Mouse (Mus musculus): ENCODE results near the gene Gpa33. TPM values are rescaled to one million over a fixed set of nuclear protein-coding genes. Genes with fewer than 3 reads are reported as not detected.
"Not testable (repeated sequence)": the region's sequence is repeated elsewhere in the genome, so short reads cannot be mapped to it uniquely, and the experiment has no call there.

Gene Gpa33
- total RNA-seq, 2 experiments from 2014 or later, result not detected

DNA sequence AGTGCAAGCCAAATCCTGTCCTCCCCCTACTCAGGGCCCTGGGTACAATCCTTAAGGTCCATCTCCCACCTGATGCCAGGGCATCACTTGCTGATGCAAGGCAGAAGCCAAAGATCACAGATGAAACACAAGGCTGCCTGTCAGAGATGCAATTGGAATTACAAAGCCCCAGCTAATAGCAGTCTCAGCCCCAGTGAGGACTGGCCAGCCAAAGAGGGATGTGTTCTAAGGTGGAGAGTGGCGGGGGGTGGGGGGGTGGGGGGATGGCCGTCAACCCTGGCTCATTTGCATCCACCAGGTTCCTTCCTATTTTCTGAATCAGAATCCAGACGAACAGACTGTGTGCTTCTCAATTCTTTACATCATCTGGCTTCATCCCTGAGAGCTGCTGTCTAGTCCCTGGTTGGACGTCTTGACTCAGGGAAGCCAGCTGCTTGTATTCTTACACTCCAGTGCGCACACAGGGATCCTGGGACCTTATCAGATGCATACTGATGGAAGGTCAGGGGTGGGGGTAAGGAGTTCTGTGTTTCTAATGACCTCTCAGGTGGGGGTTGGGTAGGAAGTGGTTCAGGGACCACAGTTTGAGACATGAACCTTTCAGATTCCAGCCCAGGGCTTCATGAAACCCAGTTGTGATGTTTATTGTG, 5.2 kb downstream of the Gpa33 start:
- DNase-seq, result no peak

DNA sequence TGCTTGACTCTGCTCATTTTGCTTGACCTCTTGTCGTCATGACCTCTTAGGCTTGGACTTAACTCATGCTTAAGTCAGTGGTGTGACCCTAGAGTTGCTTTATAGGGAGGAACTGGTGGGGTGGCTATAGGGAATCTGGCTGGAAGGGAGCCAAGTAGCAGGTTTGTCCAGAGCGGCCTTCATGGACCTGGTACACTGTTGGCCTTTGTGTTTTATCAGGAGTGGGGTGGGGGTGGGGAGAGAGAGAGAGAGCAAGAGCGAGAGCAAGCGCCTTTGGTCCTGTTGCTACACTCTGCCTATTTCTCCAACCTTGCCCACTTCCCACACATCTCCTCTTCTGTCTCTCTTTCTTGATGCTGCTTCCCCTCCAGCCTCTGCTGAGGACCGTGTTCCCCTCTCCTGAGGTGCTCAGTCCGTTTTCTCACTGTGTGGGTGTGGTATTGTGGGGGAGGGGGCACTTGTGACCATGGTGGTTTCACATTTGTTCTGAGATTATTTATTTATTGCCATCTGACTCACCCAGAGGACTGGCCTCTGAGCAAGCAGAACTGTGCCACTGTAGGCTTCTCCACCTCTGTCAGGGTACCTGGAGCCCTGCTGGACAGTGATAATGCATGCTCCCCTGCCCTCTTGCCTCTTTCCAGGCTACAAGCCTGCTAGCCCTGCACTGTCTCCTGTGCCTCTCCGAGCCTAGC, 7.4 kb downstream of the Gpa33 start:
- no peak for DNase-seq

DNA sequence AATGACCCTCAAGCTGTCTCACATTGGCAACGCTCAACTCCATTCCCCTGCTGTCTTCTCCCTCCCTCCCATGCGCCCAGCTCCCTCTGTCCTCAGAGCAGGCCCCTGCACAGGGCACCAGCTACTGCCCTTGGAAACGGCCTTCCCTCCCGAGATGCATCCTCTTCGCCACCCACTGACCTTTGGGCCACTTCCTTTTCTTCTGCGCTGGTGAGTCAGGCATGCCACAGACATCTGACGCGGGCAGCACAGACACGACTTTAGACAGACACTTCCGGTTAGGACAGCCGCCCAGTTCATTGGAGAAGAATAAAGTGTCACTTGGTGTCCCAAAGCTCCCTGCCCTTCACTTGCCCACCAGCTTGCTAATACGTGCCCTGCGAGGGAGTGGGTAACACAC, 8.1 kb downstream of the Gpa33 start:
- no peak for DNase-seq

DNA sequence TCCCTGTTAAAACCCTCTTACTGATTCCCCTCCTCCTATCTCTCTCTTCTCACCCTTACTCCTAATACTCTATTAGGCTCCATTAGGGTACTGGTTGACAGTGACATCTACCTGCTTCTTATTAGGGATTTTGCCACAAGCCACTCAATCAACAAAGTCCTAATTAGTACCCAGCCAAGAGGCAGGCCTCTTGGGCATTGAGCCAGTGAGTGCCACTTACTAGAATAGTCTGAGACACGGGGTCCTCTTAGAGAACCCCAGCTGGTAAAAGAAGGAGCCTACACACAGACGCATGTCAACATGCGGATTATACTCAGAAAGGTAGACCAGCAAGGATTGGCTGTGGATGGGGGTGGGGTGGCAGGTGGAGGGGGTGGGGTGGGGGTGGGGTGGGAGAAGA, 9.1 kb downstream of the Gpa33 start:
- no peak for DNase-seq

DNA sequence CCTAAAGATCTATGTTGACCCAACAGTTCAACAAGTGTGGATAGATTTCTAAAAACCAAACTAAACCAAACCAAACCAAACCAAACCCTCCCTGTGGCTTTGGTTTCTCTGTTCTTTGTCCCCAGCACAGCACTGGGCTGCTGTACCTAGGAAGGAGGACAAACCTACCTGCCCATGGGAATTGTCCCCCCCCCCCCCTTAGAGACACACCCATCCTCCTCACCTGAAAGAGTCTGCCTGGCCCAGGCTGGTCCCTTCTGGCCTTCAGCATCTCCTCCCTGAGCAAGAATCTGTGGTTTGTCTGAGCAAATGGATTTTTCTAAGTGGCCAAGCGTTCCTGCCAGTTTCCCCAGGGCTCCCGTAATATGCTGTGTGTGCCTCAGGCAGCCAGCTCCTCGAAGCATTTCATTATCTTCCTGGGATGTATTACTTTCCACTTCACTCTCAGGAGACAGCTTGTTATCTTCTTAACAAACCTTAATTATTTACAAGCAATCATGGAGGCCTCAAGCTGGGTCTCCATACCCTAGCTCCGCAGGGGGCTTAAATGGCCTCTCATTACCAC, 9.7 kb downstream of the Gpa33 start:
- no peak for DNase-seq

DNA sequence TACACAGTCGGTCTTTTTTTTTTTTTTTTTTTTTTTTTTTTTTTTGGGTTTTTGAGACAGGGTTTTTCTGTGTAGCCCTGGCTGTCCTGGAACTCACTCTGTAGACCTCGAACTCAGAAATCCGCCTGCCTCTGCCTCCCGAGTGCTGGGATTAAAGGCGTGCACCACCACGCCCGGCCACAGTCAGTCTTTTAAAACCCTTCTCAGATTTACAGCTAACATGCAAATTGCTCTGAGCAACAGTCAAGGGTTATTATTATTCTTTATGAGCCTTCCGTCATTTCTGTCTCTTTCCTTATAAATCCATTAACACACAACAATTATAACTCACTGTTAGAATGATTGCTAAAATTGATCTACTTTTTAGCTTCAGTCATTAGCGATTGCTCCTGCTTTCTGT, 11.8 kb downstream of the Gpa33 start:
- DNase-seq, result not testable (repeated sequence)

DNA sequence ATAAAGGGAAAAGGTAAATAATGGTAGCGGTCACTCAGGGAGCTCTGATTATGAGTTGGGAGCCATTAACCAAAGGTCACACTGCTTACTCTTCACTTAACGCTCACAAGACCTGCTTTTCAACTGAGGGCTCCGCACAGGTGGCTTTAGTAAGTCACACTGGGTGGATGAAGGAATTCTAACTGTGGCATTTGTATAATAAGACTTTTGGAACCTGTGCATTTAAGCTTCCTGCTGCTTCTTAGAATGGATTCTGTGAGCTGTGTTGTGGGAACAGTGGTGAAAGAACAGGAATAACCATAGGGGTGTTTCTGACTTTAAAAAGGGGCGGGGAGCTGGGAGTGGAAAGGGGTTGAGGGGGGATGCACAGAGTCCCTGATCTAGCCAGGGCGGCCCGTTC, 12.3 kb downstream of the Gpa33 start:
- no peak for DNase-seq

DNA sequence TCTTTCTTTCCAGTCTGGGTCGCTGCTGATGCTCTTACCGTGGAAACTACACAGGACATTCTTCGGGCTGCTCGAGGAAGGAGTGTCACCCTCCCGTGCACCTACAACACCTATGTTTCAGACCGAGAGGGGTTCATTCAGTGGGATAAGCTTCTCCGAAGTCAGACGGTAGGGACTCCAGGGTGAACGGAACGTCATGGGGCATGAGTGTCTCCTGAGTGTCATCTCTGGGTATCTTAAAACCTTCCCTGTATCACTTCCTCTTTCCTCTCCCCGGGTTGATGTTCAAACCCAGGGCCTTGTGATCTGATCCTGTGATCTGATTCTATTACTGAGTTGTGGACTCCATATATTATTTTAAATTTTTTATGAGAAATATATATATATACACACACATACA, 16.6 kb downstream of the Gpa33 start:
- no peak for DNase-seq

DNA sequence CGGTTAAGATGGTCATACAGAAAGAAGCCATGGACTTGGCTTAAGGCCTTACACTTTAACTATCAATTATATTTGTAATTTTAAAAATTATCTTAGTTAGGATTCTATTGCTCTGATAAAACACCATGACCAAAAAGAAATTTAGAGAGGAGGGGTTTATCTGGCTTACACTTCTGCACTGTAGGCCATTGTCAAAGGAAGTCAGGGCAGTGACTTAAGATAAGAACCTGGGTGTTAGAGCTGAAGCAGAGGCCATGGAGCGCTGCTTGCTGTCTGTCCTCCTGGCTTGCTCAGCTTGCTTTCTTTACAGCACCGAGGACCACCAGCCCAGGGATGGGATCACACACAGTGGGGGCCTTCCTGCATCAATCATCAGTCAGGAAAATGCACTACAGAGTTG, 17.6 kb downstream of the Gpa33 start:
- no peak for DNase-seq

DNA sequence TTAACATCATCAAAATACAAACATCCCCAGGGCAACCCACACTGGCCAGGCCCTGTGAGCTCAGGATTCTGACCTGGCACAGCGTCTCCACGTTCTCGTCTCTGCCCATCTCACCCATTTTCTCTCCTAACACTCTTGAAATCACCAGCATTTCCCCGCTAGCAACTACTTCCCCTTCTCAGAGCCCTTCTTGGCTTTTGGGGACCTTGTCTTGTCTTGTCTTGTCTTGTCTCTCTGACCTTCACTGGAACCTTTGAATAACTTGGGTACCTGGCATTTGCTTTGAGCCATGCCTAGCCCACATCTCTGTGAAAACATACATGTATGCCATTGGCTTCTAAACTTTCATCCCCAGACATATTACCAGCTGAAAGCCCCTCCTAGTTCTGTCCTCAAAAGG, 19.4 kb downstream of the Gpa33 start:
- no peak for DNase-seq

DNA sequence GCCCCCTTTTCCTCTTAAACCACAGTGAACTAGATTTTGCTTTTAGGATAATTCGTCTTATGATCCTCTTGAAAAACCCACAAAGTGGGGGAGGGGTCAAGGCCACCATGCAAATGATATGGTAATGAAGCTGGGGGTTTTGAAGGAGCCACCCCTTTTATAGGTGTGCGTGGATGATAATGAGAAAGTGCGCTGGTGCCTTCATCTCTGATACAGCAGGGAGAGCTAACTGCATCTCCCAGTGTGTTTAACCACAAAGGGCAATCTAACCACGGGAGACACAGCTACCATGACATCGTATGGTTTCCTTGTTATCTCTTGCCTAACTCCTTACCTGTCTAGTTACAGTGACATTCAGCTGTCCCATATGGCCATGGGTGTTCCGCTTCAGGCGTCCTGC, 20.0 kb downstream of the Gpa33 start:
- no peak for DNase-seq

DNA sequence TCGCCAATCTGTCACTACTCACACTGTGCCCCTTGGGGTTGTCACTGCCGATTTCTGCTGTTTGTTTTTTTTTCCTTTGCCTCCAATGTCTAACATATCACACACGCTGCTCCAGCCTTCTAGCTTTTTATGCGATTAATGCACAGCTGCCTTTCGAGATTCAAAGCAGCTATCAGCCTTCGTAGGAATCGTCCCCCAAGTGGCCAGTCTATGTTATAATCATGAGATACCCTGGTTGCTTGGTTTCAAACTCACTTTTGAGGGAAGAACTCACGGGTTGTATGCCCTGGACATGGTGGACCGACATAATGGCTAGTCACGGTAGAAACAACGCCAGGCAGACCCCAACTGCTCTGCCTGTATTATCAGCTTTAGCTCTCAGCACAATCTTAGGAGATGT, 21.3 kb downstream of the Gpa33 start:
- no peak for DNase-seq

DNA sequence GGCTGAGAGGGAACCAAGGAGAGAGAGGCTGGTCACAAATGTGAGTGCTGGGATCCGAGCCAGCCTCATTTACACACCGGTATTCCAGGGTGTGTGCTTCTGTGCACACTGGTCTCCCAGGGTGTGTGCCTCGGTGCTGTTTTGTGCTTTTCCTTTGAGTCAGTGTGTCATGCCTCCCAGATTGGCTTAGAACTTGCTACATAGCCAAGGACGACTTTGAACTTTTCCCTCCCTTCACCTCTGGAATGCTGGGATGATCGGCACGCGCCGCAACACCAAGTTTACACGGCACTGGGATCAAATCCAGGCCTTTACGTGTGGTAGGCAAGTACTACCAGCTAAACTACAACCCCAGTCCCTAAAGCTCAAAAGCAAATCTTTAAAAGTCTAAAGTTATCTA, 22.0 kb downstream of the Gpa33 start:
- DNase-seq, result no peak

DNA sequence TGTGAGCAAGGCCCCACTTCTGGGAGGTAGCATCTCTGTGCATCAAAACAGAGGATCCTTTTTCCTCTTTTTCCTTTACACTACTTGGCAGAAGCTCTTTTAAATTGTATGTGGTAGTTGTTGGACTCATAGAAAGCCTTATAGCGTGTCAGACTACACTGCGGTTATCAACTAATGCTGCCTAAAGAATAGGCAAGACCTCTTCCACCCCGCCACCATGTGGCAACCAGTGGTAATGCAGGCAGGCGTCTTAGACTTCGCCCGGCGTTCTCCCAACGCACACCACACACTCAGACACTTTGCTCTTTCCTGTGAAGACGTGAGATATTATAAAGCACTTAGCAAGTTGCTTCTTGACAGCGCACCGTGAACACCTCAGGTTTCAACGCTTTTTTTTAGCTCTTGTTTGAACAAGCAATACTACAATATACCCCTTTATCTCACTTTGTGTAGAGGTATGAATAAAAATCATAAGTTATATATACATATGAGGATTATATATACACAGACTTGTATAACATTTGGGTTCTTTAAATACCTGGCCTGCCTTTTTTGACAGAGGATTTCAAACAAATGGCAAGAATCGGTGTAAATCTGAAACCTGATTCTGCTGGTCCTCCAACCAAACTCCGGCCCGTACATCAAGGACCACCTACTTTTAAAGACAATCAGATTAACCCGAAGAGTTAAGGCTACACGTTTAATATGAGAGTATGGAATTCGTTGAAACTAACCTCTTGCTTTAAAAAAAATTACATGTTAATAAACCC, 23.5 kb downstream of the Gpa33 start:
- peak; percentile 95 for DNase-seq

DNA sequence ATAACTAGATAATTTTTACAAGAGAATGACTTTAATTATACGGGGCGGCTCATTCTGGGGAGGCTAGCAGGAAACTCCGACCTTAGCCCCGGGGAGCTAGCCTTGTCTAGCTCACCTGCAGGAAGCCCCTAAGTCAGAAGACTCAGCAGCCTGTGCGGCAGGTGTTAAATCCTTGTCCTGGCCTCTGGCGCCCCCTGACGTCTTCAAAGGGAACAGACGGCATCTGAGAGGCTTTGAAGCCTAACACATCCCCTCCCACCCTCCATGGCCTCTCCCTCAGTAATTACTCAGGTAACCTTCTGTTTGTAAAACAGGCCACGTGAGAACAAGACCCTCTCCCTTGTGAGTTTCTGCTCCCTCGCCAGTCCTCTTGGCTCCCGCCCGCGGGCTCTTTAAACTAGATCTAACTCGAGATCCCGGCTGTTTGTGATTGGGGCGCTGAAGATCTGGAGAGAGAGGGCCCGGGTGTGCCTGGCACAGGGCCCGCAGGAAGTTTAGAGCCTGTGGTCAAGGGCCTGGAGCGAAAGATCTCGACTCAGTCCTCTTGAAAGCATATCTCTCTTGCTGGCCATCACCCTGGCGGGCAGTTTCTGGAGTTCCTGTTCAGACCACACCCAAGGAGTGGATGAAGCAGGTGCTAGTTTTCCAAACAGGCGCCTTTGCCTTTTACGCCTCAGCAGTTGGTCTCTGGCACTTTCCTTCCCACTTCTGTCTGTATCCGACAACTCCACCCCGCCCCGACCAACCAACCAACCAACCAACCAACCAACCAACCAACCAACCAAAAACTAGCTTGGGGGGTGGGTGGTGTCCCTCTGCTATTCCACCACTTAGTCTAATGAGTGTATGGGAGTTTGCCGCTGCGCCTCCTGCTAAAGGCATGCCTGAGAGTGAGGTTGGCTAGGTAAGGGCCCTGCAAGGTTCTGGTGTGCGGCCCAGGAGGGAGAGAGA, 24.4 kb downstream of the Gpa33 start:
- peak; percentile 74 for DNase-seq

DNA sequence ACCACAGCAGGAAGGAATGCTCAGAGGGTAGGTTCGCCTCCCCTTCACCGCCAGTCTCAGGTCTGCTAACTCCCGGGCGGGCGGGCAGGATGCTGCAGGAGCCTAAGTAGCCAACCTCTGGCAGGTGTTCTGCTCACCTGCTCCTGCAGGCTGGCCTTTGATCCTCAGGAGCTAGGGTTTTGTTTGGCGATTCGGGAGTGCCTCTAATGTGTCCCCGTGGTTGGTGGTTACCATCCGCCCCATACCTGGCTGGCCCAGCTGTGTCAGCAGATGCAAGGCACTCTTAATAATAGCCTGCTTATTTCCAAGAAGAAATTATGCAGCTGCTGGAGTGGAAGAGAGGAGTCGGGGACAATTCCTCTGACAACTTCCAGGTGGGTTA, 25.1 kb downstream of the Gpa33 start:
- DNase-seq, result no peak

DNA sequence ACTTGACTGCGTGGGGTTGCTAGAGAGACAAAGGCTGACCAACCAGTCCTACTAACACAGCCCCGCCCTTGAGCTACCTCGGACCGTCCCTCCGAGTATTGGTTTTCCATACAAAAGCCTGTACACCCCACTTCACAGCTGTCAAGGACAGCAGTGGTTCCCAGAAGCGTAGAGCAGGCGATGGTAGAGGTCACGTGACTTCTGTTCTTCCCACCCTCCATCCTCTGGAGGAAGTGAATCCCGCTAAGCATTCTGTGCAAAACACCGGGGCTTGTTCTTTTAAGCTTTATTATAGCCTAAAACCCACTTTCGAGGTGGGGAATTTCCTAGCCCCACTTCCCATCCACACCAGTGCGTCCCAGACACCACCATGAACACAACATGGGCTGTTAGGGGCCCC, 27.7 kb downstream of the Gpa33 start:
- DNase-seq, result no peak

DNA sequence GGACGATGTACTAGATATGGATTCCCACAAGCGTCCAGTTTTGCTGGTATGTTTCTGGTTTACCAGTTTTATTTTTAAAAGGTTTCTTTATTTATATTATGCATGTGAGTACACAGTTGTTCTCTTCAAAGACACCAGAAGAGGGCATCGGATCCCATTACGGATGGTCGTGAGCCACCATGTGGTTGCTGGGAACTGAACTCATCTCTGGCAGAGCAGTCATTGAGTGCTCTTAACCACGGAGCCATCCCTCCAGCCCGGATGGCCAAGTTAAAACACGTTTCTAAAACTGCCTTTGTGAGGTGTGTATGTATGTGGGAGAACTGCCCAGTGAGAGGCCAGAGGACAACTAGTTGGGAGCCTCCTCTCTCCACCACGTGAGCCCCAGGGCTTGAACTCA, 28.6 kb downstream of the Gpa33 start:
- DNase-seq, result no peak

DNA sequence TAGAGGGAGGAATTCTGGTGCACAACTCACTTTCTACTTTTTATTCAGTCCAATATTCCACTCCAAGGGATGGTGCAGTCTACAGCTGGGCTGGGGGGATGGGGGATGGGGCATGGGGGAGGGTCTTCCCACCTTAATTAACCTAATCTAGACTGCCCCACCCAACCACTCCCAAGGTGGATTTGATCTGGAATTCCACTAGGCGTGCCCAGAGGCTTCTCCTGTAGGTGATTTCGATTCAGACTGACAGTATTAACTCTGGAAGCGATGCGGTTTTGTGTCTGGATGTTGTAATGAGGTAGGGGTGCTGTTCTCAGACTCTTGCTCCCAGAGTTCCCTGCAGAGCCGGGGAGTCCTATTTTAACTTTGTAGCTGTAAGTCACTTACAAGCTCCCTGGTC, 30.1 kb downstream of the Gpa33 start:
- DNase-seq, result no peak

DNA sequence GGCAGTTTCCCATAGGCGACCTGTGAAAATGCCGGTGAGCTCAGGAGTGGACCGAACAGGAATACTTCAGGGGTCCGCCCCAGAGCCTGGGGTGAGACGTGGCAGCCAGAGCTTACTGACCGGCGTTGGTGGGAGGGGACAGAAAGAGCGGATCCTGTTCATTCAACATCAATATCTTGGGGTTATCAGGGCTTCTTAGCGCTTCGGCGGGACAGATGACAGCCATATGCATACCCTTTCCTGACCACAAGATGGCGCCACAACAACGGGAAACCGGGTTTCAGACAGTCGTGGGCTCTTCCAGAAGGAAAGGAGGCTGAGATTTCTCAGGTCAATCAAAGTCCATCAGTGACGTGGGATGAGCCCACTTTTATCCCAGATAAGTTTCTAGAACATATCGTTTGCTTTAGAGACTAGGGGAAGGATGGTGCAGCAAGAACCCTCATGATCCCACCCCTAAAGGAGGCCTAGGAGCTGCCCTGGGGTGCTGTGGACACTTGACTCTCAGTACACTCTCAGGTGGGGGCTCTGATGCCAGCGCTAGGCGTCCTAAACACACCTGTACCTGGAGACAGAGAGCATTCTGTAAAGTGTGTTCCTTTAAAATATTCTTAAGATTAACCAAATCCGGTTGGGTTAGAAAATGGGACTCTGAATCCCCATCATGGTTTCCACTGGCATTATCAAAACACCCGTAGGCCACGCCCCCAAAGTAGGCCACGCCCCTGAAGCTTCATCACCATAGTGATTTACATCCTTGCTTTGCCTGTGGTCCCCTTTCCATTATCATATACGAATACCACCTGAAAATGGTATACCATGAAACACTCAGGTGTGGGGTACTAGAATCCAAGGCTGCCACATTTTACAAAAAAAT, 30.8 kb downstream of the Gpa33 start:
- peak; percentile 81 for DNase-seq

DNA sequence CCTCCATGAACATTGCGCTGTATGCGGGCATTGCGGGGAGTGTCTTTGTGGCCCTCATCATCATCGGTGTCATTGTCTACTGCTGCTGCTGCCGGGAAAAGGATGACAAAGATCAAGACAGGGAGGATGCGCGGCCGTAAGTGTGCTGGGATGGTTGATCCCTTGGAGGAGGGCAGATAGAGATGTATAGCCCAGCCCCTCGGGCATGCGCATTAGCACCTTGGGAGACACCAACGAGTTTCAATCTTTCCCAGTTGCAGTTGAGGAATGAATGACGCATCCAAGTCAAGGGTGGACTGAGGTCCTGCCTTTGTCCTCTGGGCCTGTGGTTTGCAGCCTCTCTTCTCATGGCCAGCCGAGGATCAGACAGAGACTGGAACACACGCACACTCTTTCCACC, 34.5 kb downstream of the Gpa33 start:
- no peak for DNase-seq

Data from gastrocnemius, postnatal 10 days (tissue).